Mouse (Mus musculus) limb, embryonic 14.5 days (tissue): ENCODE measurements around the gene Lmo7. TPM values are rescaled to one million over a fixed set of nuclear protein-coding genes. Genes with fewer than 3 reads are reported as not detected.

Experiments
- ATAC-seq: fragments of 200-750 bp; cut with Nextera tagmentation; 2 replicates; pipeline ENCODE4 v1.8.0; 2017; ENCODE audit warnings: low read depth, moderate number of reproducible peaks, moderate TSS enrichment; ENCODE audit not compliant: low FRiP score
- DNase-seq: peaks from one replicate; pipeline ENCODE4 v3.0.0-alpha.2; 2015; ENCODE audit warnings: low spot score
- H3K27ac ChIP-seq: fragments of 300-500 bp; sonication (generic); replicated peaks from 2 replicates; pipeline ENCODE4 v1.5.1; 2014; ENCODE audit warnings: low read depth, mild to moderate bottlenecking, low read length, moderate library complexity, mixed read lengths
- H3K27me3 ChIP-seq: fragments of 300-500 bp; sonication (generic); 2 replicates; pipeline ENCODE4 v1.6.1; 2014; ENCODE audit warnings: low read length, mixed read lengths; ENCODE audit not compliant: control insufficient read depth, insufficient read depth
- H3K36me3 ChIP-seq: fragments of 300-500 bp; sonication (generic); 2 replicates; pipeline ENCODE4 v1.6.1; 2014; ENCODE audit warnings: mild to moderate bottlenecking, low read length, moderate library complexity, mixed read lengths; ENCODE audit not compliant: control insufficient read depth, insufficient read depth
- H3K4me1 ChIP-seq: fragments of 300-500 bp; sonication (generic); 2 replicates; pipeline ENCODE4 v1.6.1; 2014; ENCODE audit warnings: antibody characterized with exemption, low read length, mixed read lengths; ENCODE audit not compliant: control insufficient read depth, insufficient read depth
- H3K4me2 ChIP-seq: fragments of 300-500 bp; sonication (generic); replicated peaks from 2 replicates; pipeline ENCODE4 v1.6.1; 2014; ENCODE audit warnings: low read depth, mild to moderate bottlenecking, low read length, moderate library complexity; ENCODE audit not compliant: severe bottlenecking
- H3K4me3 ChIP-seq: fragments of 300-500 bp; sonication (generic); replicated peaks from 2 replicates; pipeline ENCODE4 v1.5.1; 2014; ENCODE audit warnings: low read length
- H3K9ac ChIP-seq: fragments of 300-500 bp; sonication (generic); 2 replicates; pipeline ENCODE4 v1.6.1; 2014; ENCODE audit warnings: mild to moderate bottlenecking, low read depth, low read length, moderate library complexity; ENCODE audit not compliant: severe bottlenecking
- H3K9me3 ChIP-seq: fragments of 300-500 bp; sonication (generic); 2 replicates; pipeline ENCODE4 v1.6.1; 2016; ENCODE audit warnings: low read length; ENCODE audit not compliant: control insufficient read depth
- POLR2A ChIP-seq: fragments of 200-500 bp; IDR thresholded peaks from 2 replicates; pipeline ENCODE4 v1.8.0; 2012; ENCODE audit warnings: inconsistent platforms, mild to moderate bottlenecking, moderate library complexity, borderline replicate concordance; ENCODE audit not compliant: insufficient read depth, insufficient read length; ENCODE audit errors: extremely low read depth
- WGBS: fragments of 180-500 bp; shearing (Covaris S2); extraction: QIAGEN DNeasy Blood & Tissue Kit; methylation state at CpG from one replicate; pipeline ENCODE4 v1.1.7; 2014; 5-methylcytosine and 5-hydroxymethylcytosine counted together
- polyA plus RNA-seq, 2 experiments: library from polyadenylated mRNA; depleted of rRNA in 1 of 2; stranded (reverse) in 1 of 2; unstranded in 1 of 2; fragments of >200 nt; fragmentation: Nextera tagmentation in 1 of 2; extraction: Ambion mirVana in 1 of 2; gene quantifications; 2 replicates each; pipeline versions ENCODE4 v1.2.1 to v1.2.3; 2012 to 2014

The Lmo7 gene
- polyA plus RNA-seq, 2 experiments = 21.6 to 26.2 TPM

DNA sequence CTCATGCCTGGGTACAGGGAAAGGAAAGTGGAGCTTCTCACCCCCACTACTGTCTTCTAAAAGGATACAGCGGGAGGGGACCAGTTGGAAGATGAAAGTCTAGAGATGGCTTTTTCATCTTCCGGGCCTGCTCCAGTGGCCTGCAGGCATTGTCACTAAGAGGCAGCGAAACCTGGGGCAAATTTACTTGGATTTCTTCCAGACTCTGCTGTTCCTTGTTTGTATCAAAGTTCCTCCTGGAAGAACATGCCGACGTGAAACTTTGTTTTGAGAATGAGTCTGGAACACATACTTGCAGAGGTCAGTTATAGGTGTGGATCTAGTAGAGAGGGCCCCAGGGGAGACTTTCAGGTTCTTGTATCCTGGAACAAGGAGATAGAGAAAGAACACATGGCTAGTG lies 41.6 kb downstream of the Lmo7 start:
- WGBS = 82% methylated on average over 5 of the region's 5 CpGs
- H3K36me3 ChIP-seq = no peaks in the 10 kb centered on the region
- no peaks in the 10 kb centered on the region for H3K27me3 ChIP-seq
- H3K4me2 ChIP-seq = no peak overlapping the region
- no peak for DNase-seq
- no peak for ATAC-seq
- no peaks in the 10 kb centered on the region for H3K4me1 ChIP-seq
- no peak for TF ChIP-seq POLR2A
- H3K27ac ChIP-seq = no peak overlapping the region
- H3K9ac ChIP-seq = no peak overlapping the region
- H3K4me3 ChIP-seq = no peak overlapping the region
- no peaks in the 10 kb centered on the region for H3K9me3 ChIP-seq

DNA sequence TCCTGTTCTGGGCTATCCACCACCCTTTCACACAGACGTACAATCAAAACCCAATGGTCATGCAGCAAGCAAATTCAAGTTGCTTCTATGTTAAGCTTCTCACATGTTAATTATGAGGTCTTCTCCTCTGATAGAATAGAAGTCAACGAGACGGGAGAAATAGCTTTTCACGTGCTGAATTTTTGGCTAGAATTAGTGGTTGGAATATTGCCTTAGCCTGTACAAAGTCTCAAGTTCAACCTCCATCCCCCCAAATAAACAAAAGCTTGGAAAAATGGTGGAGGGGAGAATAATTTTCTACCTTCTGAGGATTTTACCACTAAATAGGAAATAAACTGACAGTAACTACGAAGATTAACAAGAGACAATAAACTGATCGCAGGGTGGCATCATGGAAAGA lies 42.0 kb downstream of the Lmo7 start:
- no peaks in the 10 kb centered on the region for H3K27me3 ChIP-seq
- WGBS = 93% methylated on average over 6 of the region's 6 CpGs
- no peak for TF ChIP-seq POLR2A
- no peak overlapping the region for H3K9ac ChIP-seq
- H3K36me3 ChIP-seq = no peaks in the 10 kb centered on the region
- H3K27ac ChIP-seq = no peak overlapping the region
- DNase-seq = no peak
- no peak for ATAC-seq
- H3K4me1 ChIP-seq = no peaks in the 10 kb centered on the region
- H3K4me2 ChIP-seq = no peak overlapping the region
- H3K9me3 ChIP-seq = no peaks in the 10 kb centered on the region
- no peak overlapping the region for H3K4me3 ChIP-seq

DNA sequence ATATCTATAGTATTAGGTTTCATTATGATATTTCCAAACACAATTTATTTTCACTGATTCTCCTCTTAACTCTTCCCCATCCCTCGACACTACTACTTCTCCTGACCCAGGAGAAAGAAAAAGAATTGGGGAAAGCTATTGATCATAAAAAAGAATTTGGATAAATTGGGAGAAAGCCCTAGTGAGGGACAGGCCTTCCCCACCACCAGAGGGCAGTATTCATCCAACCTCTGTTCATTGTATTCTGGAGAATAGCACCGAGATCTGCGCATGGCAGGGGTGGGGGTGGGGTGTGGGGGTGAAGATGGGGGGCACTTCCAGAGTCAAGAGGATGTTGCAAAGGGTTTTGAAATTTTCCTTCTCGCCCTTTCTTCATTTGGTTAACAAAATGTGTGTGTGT lies 44.9 kb downstream of the Lmo7 start:
- H3K36me3 ChIP-seq = no peaks in the 10 kb centered on the region
- H3K9ac ChIP-seq = no peak overlapping the region
- no peak overlapping the region for H3K4me2 ChIP-seq
- no peaks in the 10 kb centered on the region for H3K27me3 ChIP-seq
- H3K4me1 ChIP-seq = no peaks in the 10 kb centered on the region
- 53% methylated on average over 4 of the region's 4 CpGs for WGBS
- no peak for TF ChIP-seq POLR2A
- DNase-seq (no peak), ATAC-seq (no peak)
- H3K27ac ChIP-seq = no peak overlapping the region
- no peaks in the 10 kb centered on the region for H3K9me3 ChIP-seq
- H3K4me3 ChIP-seq = no peak overlapping the region

DNA sequence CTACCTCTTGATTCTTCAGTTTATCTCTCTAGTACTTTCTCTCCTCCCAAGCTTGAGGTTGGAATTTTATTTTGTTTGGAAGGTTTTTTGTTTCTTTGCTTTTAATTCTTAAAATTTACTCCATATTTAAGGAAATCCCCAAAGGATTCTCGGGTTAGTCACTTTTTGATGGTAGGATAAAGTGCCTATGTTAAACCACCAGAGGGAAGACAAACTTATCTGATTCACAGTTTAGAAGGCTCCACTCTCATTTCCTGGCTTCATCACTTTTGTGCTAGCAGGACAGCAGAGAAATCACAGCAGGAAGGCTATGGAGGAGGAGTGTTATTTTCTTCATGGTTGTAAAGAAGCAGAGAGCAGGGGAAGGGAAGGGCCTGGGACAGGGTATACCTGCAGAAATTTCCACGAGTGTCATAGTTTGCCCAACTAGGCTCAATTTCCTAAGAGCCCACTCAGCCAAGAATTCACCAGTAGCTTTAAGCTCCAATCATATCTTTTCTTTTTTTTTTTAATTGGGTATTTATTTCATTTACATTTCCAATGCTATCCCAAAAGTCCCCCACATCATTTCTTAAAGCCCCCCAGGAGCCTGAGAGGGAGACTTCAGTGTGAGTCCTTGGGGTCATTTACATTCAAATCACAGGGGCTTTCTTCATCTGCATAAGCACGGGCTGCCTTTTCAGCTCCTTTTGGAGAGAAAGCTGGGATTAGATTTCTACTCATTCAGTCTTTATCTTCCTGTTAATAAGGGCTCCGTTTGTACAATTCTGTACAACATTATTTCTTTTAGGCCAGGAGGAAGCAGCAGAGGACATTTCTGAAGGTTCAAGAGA lies 46.8 kb downstream of the Lmo7 start:
- no peaks in the 10 kb centered on the region for H3K4me1 ChIP-seq
- no peak overlapping the region for H3K9ac ChIP-seq
- H3K36me3 ChIP-seq = no peaks in the 10 kb centered on the region
- no peak for DNase-seq
- no peak for TF ChIP-seq POLR2A
- no peak overlapping the region for H3K27ac ChIP-seq
- no peaks in the 10 kb centered on the region for H3K27me3 ChIP-seq
- no peak overlapping the region for H3K4me3 ChIP-seq
- ATAC-seq = no peak
- 25% methylated on average over 4 of the region's 4 CpGs for WGBS
- H3K9me3 ChIP-seq = no peaks in the 10 kb centered on the region
- H3K4me2 ChIP-seq = no peak overlapping the region

DNA sequence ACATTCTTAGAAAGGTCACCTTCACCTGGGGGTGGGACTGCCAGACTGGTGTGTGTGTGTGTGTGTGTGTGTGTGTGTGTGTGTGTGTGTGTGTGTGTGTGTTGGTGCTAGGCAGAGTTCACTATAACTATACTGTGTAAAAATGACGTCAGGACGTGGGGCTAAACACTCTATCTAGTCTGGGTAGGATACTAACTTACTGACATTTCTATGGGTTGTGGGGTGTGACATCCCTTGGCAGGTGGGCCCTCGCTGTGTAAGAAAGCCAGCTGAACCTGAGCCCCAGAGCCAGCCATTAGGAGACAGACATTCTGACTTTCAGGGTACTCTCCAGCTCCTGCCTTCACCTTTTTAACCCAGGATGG lies 47.4 kb downstream of the Lmo7 start:
- Histone ChIP-seq H3K4me3 (no peak overlapping the region), H3K9ac (no peak overlapping the region), H3K4me1 (no peaks in the 10 kb centered on the region), H3K27me3 (no peaks in the 10 kb centered on the region), H3K27ac (no peak overlapping the region), H3K9me3 (no peaks in the 10 kb centered on the region), H3K4me2 (no peak overlapping the region), H3K36me3 (no peaks in the 10 kb centered on the region)
- no peak for DNase-seq
- no peak for TF ChIP-seq POLR2A
- WGBS = 50% methylated on average over 3 of the region's 3 CpGs
- no peak for ATAC-seq
